Mouse (Mus musculus): ENCODE measurements around the gene Golgb1.

- TF ChIP-seq CTCF (IDR thresholded peaks at IDR 0.05; ENCODE audit: extremely low read depth, insufficient read depth, low read length) (no peak), POLR2A (IDR thresholded peaks at IDR 0.05; ENCODE audit: extremely low read depth, insufficient read depth, low read length) (no peak)
Observed at GRCm38 (mm10) chr16:36828820-36829219, 46.1 kb upstream of the Golgb1 start.

All from cortical plate, adult 2 months (tissue).